Mouse (Mus musculus) neutrophil, adult 83 days (primary cell): ENCODE data around the gene Fis1. TPM values are rescaled to one million over a fixed set of nuclear protein-coding genes. Genes with fewer than 3 reads are reported as not detected.

ENCODE experiments used
- total RNA-seq, 2 experiments: library from RNA; stranded (reverse); gene quantifications; one replicate each; pipeline ENCODE4 v1.2.4; 2023

Gene Fis1
- total RNA-seq, result 100 to 1,000 TPM; 193 to 219 TPM

GRCm38 (mm10) chr5:136953015-136953414 lies at the start of gene Fis1:
Gene Fis1, plus strand, starts transcription at chr5:136953275.

GRCm38 (mm10) chr5:136907991-136908857 lies 44.9 kb upstream of the Fis1 start, which contains the start of gene Ift22:
Gene Ift22, plus strand, starts transcription at chr5:136908150.

GRCm38 (mm10) chr5:136966331-136966730 lies 13.3 kb downstream of the Fis1 start, which contains the start of gene Cldn15:
Gene Cldn15, plus strand, starts transcription at chr5:136966616.

GRCm38 (mm10) chr5:136986695-136987137 lies 33.6 kb downstream of the Fis1 start, which contains the start of gene Plod3:
Gene Plod3, plus strand, starts transcription at chr5:136987019.

GRCm38 (mm10) chr5:136987934-136988271 lies 34.8 kb downstream of the Fis1 start, which contains the start of gene Znhit1:
Gene Znhit1, minus strand, starts transcription at chr5:136988021.

Other genes starting within 250 kb of the Fis1 start
- gene Col26a1, start 70.1 kb upstream of the Fis1 start, total RNA-seq, result not detected
- gene Ift22, start 45.1 kb upstream of the Fis1 start, total RNA-seq, result 1 to 10 TPM; 2.6 to 6.0 TPM
- 10 to 100 TPM; 47.5 to 57.3 TPM for gene Cldn15, start 13.3 kb downstream of the Fis1 start, total RNA-seq
- 100 to 1,000 TPM in 1 of 2 experiments, 10 to 100 TPM in 1; 94.6 to 114 TPM for gene Plod3, start 33.7 kb downstream of the Fis1 start, total RNA-seq
- gene Znhit1, start 34.7 kb downstream of the Fis1 start, total RNA-seq, result 10 to 100 TPM; 83.2 to 88.3 TPM
- gene Vgf, start 73.1 kb downstream of the Fis1 start, total RNA-seq, result not detected
- gene Ap1s1, start 92.9 kb downstream of the Fis1 start, total RNA-seq, result 10 to 100 TPM; 34.6 to 42.4 TPM
- gene Serpine1, start 119.0 kb downstream of the Fis1 start, total RNA-seq, result under 1 TPM in 1 of 2 experiments, not detected in 1; 0.28 TPM
- gene Trim56, start 162.9 kb downstream of the Fis1 start, total RNA-seq, result 10 to 100 TPM; 32.8 to 36.3 TPM
- not detected for gene Muc3, start 196.0 kb downstream of the Fis1 start, total RNA-seq